Mouse (Mus musculus): ENCODE measurements around the gene Gtf2f2. TPM values are rescaled to one million over a fixed set of nuclear protein-coding genes. Genes with fewer than 3 reads are reported as not detected.

Gtf2f2 gene
- polyA plus RNA-seq (2016; fragmentation: Nextera tagmentation; extraction: Ambion mirVana), result 55.7 and 56.2 TPM in 2 replicates

DNA sequence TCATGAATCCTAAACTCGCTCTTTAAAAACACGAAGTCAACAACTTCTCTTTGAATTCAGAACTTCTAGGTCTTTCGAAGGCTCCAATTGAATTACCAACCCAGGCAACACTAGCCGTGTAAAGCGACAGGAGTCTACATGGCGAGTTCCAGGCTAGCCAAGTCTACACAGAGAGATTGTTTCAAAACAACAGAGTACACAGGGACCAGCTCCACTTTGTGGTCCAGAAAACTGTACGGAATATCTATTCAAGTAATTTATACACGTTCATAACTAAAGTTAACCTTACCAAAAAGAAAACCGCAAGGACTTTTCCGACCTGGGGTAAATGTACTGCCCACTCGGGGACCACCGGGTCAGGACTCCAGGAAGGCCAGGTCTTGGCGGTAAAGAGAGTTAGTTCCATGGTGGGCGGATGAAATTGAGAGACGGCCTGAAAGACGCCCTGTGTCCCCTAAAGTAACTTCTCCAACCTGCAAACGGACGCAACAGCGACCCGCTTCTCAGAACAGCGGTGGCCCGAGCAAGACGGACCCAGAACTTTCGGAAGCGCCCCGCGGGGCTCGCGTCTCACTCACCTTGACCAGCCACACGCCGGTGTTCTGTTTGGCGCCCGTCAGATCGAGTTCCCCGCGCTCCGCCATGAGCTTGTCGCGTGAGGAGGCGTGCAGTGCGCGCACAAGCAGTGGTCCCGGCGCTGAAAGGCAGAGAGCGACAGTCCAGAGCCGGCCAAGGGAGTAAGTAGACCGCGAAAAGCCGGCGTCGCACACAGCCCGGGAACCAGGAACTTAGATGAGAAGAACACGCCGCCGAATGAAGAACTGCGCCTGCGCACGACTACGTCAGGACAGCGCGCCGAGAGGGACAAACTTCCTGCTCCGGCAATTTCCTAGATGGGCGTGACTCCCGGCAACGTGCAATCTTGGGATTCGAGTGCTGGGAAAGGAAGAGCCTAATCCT, at the start of gene Gtf2f2:
Gene Gtf2f2, minus strand, starts transcription at position 764 of the 960 bp plus-strand sequence.
- WGBS, result 1% methylated on average over 67 of the region's 67 CpGs
- Histone ChIP-seq H3K27me3 (replicated peaks; ENCODE audit: low read depth, poor library complexity, severe bottlenecking) (no peaks in the 10 kb centered on the region), H3K36me3 (replicated peaks) (peaks cover 22% of the 10 kb centered on the region), H3K4me3 (peak within 1 kb of the TSS; percentile 89), H3K27ac (replicated peaks) (peak within 1 kb of the TSS; percentile 87), H3K9me3 (no peaks in the 10 kb centered on the region), H3K4me1 (peaks cover 23% of the 10 kb centered on the region)
- DNase-seq (ENCODE audit: low spot score), result peak; percentile 96

DNA sequence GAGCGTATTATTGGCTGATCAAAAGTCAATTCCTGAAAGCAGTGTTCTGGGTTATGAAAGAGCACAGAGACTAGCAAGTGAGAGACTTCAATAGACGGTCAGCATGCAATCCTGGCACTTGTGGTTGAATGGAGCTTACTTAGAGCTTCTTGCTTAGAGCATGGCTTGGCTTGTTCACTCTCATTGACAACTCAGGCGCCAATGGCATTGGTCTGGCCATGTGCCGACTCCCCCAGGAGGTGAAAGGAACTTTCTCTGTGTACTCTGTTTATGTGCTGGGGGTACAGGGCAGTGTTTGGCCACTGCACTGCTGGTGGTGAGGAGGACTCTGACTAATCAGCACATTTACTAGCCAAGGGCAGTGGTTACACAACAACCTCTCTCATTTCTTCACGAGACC, 48.8 kb upstream of the Gtf2f2 start:
- H3K36me3 ChIP-seq (replicated peaks), result no peaks in the 10 kb centered on the region
- H3K4me1 ChIP-seq, result no peaks in the 10 kb centered on the region
- no peak overlapping the region for H3K4me3 ChIP-seq
- H3K27me3 ChIP-seq (replicated peaks; ENCODE audit: low read depth, poor library complexity, severe bottlenecking), result no peaks in the 10 kb centered on the region
- no peak overlapping the region for H3K27ac ChIP-seq (replicated peaks)
- H3K9me3 ChIP-seq, result no peaks in the 10 kb centered on the region
- DNase-seq (ENCODE audit: low spot score), result no peak
- 80% methylated on average over 5 of the region's 5 CpGs for WGBS

DNA sequence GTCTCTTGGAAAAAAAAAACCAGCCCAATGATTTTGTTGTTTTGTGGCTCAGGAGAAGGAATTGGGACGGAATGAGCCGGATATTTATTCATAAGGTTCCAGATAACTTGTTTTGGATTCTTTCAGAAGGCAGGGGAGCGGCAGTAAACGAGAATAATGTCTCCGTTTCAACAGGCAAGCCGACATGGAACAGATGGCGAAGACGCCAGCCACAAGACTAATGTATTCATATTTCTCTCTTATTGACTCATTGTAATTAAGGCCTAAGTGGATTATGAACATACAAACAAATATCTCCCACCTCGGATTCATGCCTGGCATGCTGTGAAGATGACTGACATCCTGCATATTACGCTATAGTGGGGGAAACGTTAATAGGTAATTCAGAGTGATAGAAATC, 43.1 kb upstream of the Gtf2f2 start:
- H3K9me3 ChIP-seq, result no peaks in the 10 kb centered on the region
- H3K27ac ChIP-seq (replicated peaks), result no peak overlapping the region
- no peaks in the 10 kb centered on the region for H3K36me3 ChIP-seq (replicated peaks)
- no peak for DNase-seq (ENCODE audit: low spot score)
- no peaks in the 10 kb centered on the region for H3K4me1 ChIP-seq
- H3K27me3 ChIP-seq (replicated peaks; ENCODE audit: low read depth, poor library complexity, severe bottlenecking), result no peaks in the 10 kb centered on the region
- WGBS, result 90% methylated on average over 11 of the region's 11 CpGs
- no peak overlapping the region for H3K4me3 ChIP-seq

DNA sequence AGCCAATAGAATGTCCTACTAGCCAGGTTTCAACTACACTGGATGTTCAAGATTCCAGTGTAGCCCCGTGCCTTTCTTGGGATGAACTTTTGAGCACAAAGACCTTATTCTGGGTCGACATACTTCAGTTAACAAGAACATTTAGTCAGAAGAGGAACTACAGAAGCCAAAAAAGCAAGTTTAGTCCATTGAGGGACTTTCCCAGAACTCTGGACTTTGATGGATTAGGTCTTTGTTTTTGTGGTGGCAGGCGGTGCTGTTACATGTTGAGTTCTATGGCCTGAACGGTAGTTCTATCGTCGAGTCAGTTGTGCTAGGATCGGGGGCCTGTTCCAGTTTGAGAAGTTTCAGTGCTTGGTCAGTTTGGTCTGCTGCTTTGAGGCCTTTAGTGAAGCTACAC, 41.3 kb upstream of the Gtf2f2 start:
- no peak overlapping the region for H3K27ac ChIP-seq (replicated peaks)
- no peaks in the 10 kb centered on the region for H3K27me3 ChIP-seq (replicated peaks; ENCODE audit: low read depth, poor library complexity, severe bottlenecking)
- no peaks in the 10 kb centered on the region for H3K36me3 ChIP-seq (replicated peaks)
- 90% methylated on average over 7 of the region's 7 CpGs for WGBS
- no peaks in the 10 kb centered on the region for H3K4me1 ChIP-seq
- no peak for DNase-seq (ENCODE audit: low spot score)
- no peak overlapping the region for H3K4me3 ChIP-seq
- H3K9me3 ChIP-seq, result no peaks in the 10 kb centered on the region

DNA sequence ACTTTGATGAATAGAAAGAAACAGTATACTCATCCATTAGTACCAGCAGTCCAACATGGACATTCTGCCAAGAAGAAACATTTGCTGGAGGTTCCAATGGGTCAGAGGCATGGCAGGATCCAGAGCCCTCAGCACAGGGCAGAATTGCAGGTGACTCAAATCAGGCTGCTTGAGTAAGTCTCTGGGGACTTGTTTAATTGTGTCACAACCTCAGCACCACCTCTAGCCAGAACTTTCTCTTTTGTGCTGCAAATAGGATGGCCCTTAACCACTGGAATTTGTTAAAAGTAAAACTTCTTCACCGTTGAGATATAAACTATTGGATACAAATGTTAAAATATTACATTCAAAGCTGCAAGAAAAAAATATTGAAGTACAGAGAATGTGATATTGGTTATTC, 35.1 kb upstream of the Gtf2f2 start:
- no peaks in the 10 kb centered on the region for H3K36me3 ChIP-seq (replicated peaks)
- H3K9me3 ChIP-seq, result no peaks in the 10 kb centered on the region
- H3K4me1 ChIP-seq, result no peaks in the 10 kb centered on the region
- H3K27me3 ChIP-seq (replicated peaks; ENCODE audit: low read depth, poor library complexity, severe bottlenecking), result no peaks in the 10 kb centered on the region
- H3K4me3 ChIP-seq, result no peak overlapping the region
- WGBS, result 59% methylated on average over 1 of the region's 1 CpGs
- DNase-seq (ENCODE audit: low spot score), result no peak
- no peak overlapping the region for H3K27ac ChIP-seq (replicated peaks)

DNA sequence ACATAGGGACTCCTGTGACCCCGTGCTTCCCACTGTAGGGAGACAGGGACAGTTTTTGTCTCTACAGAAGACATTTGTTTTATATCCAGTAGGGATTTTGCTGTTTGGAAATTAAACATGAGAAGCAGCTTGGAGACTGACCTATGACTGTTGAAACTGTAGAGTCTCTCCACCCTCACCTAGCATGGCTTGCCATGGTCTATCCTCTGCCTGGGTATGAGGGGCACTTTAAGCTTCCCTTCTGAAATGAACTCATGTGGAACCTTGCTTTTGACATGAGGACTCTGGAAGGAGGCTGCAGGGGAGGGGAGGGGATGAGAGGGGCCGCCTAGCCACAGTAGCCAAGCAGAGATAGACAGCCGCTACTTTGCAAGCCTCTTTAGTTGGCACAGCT, 33.5 kb upstream of the Gtf2f2 start:
- 67% methylated on average over 3 of the region's 3 CpGs for WGBS
- Histone ChIP-seq H3K27ac (replicated peaks) (no peak overlapping the region), H3K4me3 (no peak overlapping the region), H3K36me3 (replicated peaks) (no peaks in the 10 kb centered on the region), H3K27me3 (replicated peaks; ENCODE audit: low read depth, poor library complexity, severe bottlenecking) (no peaks in the 10 kb centered on the region), H3K9me3 (no peaks in the 10 kb centered on the region), H3K4me1 (no peaks in the 10 kb centered on the region)
- no peak for DNase-seq (ENCODE audit: low spot score)

DNA sequence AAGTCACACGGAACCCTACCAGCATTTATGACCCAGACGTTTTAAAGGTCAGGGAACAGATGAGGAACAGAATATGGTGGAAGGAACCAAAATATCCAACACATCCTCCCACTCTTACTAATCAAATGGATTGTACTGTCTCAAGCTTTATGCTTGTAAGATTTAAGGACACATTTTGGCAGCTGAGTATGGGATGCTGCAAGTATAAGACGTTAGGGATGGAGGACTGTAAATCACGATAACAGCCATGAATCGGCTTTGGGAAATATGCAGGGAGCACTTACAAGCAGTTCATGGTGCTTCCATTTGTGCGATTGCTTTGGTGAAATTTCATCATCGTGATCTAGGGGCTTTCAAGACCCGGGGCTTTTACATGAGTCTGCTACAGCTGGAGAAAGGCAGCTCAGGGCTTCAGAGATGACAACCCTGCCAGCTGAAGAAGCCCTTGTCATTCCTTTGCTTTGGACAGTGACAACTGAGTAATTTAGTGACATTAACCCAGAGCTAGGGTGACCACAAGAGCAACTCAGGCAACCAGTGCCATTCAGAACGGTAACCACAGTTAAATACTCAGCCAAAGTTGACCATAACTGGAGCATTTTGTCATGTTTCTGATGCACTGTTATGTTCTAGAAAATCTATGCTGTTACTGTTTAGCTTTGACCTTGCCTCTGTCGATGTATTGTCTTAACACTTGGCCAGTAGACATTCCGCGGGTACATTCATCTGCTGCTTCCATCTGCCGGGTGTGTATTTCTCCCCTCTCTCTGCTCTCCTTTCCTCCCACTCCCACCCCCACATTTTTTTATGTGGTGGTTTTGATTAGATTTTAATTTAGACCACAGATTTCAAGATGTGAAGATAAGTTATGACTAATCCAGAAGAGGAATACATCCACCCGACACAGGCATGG, 32.8 kb upstream of the Gtf2f2 start:
- H3K27me3 ChIP-seq (replicated peaks; ENCODE audit: low read depth, poor library complexity, severe bottlenecking), result no peaks in the 10 kb centered on the region
- no peak overlapping the region for H3K4me3 ChIP-seq
- H3K9me3 ChIP-seq, result no peaks in the 10 kb centered on the region
- no peaks in the 10 kb centered on the region for H3K36me3 ChIP-seq (replicated peaks)
- 85% methylated on average over 14 of the region's 14 CpGs for WGBS
- DNase-seq (ENCODE audit: low spot score), result no peak
- H3K4me1 ChIP-seq, result no peaks in the 10 kb centered on the region
- no peak overlapping the region for H3K27ac ChIP-seq (replicated peaks)

DNA sequence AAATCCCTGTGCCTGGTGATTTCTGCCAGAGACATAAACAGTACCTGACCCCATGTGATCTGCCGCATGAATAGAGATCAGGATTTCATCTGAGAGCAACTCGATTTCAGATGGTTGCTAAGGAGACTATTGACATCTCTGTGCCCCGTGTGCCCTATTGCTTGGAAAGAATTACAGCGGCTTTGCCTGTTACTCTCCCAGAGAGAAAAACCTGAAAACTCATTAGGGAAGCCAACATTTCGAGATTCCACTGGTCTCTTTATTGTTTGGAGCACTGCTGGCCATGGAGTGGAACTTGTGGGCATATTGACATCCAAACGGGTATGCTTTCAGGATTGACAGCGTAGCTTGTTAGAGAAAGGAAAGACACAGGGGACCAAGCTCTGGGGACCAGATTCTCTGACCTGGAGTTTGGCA, 22.6 kb upstream of the Gtf2f2 start:
- peak; percentile 59 for DNase-seq (ENCODE audit: low spot score)
- Histone ChIP-seq H3K27me3 (replicated peaks; ENCODE audit: low read depth, poor library complexity, severe bottlenecking) (no peaks in the 10 kb centered on the region), H3K9me3 (no peaks in the 10 kb centered on the region), H3K4me1 (peaks cover 43% of the 10 kb centered on the region), H3K36me3 (replicated peaks) (no peaks in the 10 kb centered on the region), H3K4me3 (0 out of 2 replicates have a peak overlapping the region, but pooled peaks have one; percentile 28), H3K27ac (replicated peaks) (peak overlapping the region; percentile 79)
- 20% methylated on average over 7 of the region's 7 CpGs for WGBS

DNA sequence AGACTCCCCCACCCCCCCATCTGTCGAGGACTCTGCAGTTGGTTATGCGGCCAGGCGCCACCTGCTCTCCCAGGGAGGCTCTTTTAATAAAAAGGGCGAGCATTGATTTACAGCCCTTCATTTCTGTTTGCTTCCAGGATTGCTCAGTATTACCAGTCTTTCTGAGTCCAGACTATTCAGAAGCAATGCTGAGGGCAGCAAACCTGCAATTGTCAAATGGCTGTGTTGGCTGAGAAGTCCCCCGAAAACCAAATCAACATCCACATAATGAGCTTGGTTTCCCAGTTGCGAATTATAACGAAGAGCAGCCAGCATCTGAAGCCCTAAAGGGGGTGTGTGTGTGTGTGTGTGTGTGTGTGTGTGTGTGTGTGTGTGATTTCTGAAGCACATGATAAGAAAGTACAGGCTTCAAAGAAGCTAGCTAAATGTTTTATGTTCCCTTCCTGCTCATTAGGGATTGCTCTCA, 22.0 kb upstream of the Gtf2f2 start:
- Histone ChIP-seq H3K4me1 (peaks cover 43% of the 10 kb centered on the region), H3K27me3 (replicated peaks; ENCODE audit: low read depth, poor library complexity, severe bottlenecking) (no peaks in the 10 kb centered on the region), H3K9me3 (no peaks in the 10 kb centered on the region), H3K4me3 (peak overlapping the region; percentile 17; the same call in 1 of the 2 replicates), H3K36me3 (replicated peaks) (no peaks in the 10 kb centered on the region), H3K27ac (replicated peaks) (peak overlapping the region; percentile 79)
- DNase-seq (ENCODE audit: low spot score), result peak; percentile 53
- 59% methylated on average over 7 of the region's 7 CpGs for WGBS

DNA sequence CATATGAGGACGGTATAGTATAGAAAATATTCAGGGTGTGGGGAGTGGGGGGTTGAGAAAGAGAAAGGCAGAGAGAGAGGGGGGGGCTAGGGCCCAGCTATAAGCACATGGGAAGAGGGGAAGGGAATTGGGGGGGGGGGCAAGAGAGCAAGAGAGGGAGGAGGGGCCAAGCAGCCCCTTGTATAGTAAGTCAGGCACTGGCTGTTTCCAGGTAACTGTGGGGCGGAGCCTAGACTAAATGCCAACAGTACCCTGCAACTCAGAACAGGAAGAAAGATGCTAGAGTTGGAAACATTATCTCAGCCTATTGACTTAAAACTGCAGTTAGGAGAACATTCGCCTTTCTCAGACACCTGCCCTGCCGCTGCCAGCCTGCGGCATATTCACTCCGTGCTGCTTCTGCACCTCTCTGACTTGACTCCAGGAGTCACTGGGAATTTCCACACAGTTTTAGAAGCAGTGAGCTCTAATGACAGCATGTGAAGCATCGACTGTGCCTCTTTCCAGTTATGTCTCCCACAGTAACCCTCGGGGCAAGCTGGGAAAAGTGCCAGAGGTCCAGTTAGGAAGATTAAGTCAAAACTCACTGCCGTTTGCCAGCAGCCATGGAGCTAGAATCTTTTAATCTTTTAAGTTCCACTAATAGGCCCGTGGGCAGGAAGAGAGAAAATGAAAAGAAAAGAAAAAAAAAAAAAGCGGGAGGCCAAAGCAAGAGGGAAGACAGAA, 20.6 kb upstream of the Gtf2f2 start:
- Histone ChIP-seq H3K27me3 (replicated peaks; ENCODE audit: low read depth, poor library complexity, severe bottlenecking) (no peaks in the 10 kb centered on the region), H3K27ac (replicated peaks) (peak overlapping the region; percentile 59), H3K4me1 (peaks cover 43% of the 10 kb centered on the region), H3K36me3 (replicated peaks) (no peaks in the 10 kb centered on the region), H3K9me3 (no peaks in the 10 kb centered on the region), H3K4me3 (no peak overlapping the region)
- no peak for DNase-seq (ENCODE audit: low spot score)
- 59% methylated on average over 11 of the region's 11 CpGs for WGBS

DNA sequence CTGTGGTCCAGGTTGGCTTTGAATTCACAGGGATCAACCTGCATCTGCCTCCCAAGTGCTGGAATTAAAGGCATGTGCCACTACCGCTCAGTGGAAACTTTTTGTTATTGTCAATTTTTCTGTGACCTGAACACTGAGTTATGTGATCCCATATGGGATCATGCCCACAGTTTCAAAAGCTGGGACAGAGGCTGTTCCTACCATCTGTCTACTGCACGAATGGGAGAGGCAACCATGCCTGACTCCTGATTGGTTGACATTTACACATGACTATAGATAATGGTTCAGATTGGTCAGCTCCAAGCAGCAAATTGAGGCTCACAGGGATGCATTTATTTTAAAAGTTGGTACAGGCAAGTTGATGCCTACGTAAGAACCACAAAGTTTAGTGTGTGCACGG, 14.0 kb upstream of the Gtf2f2 start:
- Histone ChIP-seq H3K4me3 (no peak overlapping the region), H3K27me3 (replicated peaks; ENCODE audit: low read depth, poor library complexity, severe bottlenecking) (no peaks in the 10 kb centered on the region), H3K4me1 (0 out of 2 replicates have a peak, but pooled peaks cover 10% of the 10 kb centered on the region), H3K27ac (replicated peaks) (no peak overlapping the region), H3K36me3 (replicated peaks) (no peaks in the 10 kb centered on the region), H3K9me3 (no peaks in the 10 kb centered on the region)
- WGBS, result 88% methylated on average over 4 of the region's 4 CpGs
- DNase-seq (ENCODE audit: low spot score), result no peak
